Mouse (Mus musculus): ENCODE data around the gene Anln. TPM values are rescaled to one million over a fixed set of nuclear protein-coding genes. Genes with fewer than 3 reads are reported as not detected.
A peak's percentile ranks its signal among the peaks of the same experiment; 100 is the strongest.

The Anln gene
- polyA plus RNA-seq, 2 experiments = 35.4 to 40.4 TPM

DNA sequence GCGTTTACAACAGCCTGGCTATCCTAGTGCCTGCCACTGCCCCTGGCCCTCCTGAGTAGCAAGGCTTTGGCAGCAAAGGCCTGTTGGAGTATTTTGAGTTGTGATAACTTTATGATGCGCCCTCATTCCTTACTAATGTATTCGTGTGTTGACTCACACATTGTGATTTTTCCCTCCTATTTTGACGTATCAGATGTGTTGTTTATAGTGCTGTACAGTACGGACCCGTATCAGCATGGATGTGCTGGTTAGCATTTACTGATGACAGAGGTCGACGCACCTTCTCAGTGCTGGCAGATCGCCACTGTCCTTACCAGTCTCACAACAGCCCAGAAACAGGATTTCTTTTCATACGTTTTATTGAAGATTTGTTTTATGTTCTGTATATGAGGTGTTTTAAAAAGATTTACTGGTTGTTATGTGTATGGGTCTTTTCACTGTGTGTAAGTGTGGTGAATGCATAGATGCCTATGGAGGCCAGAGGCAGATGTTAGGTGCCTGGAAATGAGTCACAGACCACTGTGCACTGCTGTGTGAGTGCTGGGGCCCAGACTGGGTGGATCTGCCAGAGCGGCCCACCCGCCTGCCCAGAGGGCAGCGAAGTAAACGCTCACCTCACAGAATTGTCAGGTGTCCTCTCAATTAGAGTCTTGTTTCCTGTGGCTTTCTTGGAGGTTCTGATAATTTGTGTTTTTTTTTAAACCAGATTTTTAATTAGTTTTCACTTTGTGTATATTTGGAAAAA, 39.9 kb upstream of the Anln start:
- Histone ChIP-seq H3K4me1 (ENCODE audit: control insufficient read depth, insufficient read depth, low read length) (peaks cover 17% of the 10 kb centered on the region), H3K4me3 (replicated peaks; ENCODE audit: low read length) (no peak overlapping the region), H3K36me3 (ENCODE audit: control insufficient read depth, insufficient read depth, low read length) (no peaks in the 10 kb centered on the region; the same call in 1 of the 2 replicates), H3K27ac (replicated peaks; ENCODE audit: low read depth, low read length) (no peak overlapping the region), H3K27me3 (ENCODE audit: control insufficient read depth, insufficient read depth, low read length) (no peaks in the 10 kb centered on the region), H3K4me2 (replicated peaks; ENCODE audit: low read depth, low read length, severe bottlenecking) (no peak overlapping the region), H3K9ac (ENCODE audit: low read depth, low read length, severe bottlenecking) (no peak overlapping the region), H3K9me3 (ENCODE audit: control insufficient read depth, low read length) (no peaks in the 10 kb centered on the region)
- 42% methylated on average over 14 of the region's 14 CpGs for WGBS
- ATAC-seq (ENCODE audit: low FRiP score, low read depth) (no peak), DNase-seq (ENCODE audit: low spot score) (peak; percentile 25)
- TF ChIP-seq POLR2A (IDR thresholded peaks at IDR 0.05; ENCODE audit: borderline replicate concordance, extremely low read depth, insufficient read depth, insufficient read length) = no peak

DNA sequence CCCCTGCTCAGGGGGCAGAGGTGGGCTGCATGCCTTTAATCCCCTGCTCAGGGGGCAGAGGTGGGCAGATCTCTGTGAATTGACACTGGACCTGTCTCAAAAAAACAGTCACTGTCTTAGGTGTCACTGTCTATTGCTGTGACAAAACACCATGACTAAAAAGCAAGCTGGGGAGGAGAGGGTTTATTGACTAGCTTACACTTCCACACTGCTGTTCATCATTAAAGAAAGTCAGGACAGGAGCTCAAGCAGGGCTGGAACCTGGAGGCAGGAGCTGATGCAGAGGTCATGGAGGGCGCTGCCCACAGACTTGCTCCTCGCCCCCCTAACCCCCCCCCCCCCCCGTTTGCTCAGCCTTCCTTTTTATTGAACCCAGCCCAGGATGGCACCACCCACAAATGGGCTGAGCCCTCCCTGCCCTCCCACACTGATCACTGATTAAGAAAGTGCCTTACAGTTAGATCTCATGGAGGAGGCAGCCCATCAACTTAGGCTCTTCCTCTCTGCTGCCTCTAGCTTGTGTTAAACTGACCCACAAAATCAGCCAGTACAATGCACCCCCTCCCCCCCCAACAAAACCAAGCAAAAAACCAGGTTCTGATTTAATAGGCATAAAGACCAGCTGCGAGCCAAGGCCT, 39.2 kb upstream of the Anln start:
- H3K9ac ChIP-seq (ENCODE audit: low read depth, low read length, severe bottlenecking) = no peak overlapping the region
- H3K4me3 ChIP-seq (replicated peaks; ENCODE audit: low read length) = no peak overlapping the region
- H3K36me3 ChIP-seq (ENCODE audit: control insufficient read depth, insufficient read depth, low read length) = no peaks in the 10 kb centered on the region; the same call in 1 of the 2 replicates
- peaks cover 17% of the 10 kb centered on the region for H3K4me1 ChIP-seq (ENCODE audit: control insufficient read depth, insufficient read depth, low read length)
- H3K9me3 ChIP-seq (ENCODE audit: control insufficient read depth, low read length) = no peaks in the 10 kb centered on the region
- H3K4me2 ChIP-seq (replicated peaks; ENCODE audit: low read depth, low read length, severe bottlenecking) = no peak overlapping the region
- no peak for TF ChIP-seq POLR2A (IDR thresholded peaks at IDR 0.05; ENCODE audit: borderline replicate concordance, extremely low read depth, insufficient read depth, insufficient read length)
- DNase-seq (ENCODE audit: low spot score) = no peak
- no peak overlapping the region for H3K27ac ChIP-seq (replicated peaks; ENCODE audit: low read depth, low read length)
- H3K27me3 ChIP-seq (ENCODE audit: control insufficient read depth, insufficient read depth, low read length) = no peaks in the 10 kb centered on the region
- 29% methylated on average over 3 of the region's 4 CpGs for WGBS
- ATAC-seq (ENCODE audit: low FRiP score, low read depth) = no peak

DNA sequence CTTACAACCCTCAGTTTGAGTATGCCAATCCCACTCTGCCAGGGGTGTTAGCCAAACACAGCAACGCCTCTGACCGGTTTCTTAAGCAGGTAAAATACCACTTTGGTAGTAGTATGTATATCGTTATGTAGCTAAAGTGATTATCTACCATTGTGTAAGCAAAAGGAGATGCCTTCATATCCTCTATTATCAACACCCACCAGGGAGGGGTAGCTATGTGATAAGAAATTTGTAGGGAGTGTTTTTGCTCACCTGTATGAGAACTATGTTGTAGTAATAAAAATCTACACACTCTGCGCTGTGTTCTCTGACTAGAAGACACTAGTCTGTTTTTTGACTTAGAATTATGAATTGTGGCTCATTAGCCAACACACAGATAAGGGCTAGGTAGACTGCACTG, 35.7 kb upstream of the Anln start:
- DNase-seq (ENCODE audit: low spot score) (no peak), ATAC-seq (ENCODE audit: low FRiP score, low read depth) (no peak)
- H3K4me3 ChIP-seq (replicated peaks; ENCODE audit: low read length) = no peak overlapping the region
- no peak overlapping the region for H3K9ac ChIP-seq (ENCODE audit: low read depth, low read length, severe bottlenecking)
- 91% methylated on average over 4 of the region's 4 CpGs for WGBS
- no peak overlapping the region for H3K4me2 ChIP-seq (replicated peaks; ENCODE audit: low read depth, low read length, severe bottlenecking)
- H3K36me3 ChIP-seq (ENCODE audit: control insufficient read depth, insufficient read depth, low read length) = no peaks in the 10 kb centered on the region; the same call in 1 of the 2 replicates
- no peak overlapping the region for H3K27ac ChIP-seq (replicated peaks; ENCODE audit: low read depth, low read length)
- H3K9me3 ChIP-seq (ENCODE audit: control insufficient read depth, low read length) = no peaks in the 10 kb centered on the region
- TF ChIP-seq POLR2A (IDR thresholded peaks at IDR 0.05; ENCODE audit: borderline replicate concordance, extremely low read depth, insufficient read depth, insufficient read length) = no peak
- H3K27me3 ChIP-seq (ENCODE audit: control insufficient read depth, insufficient read depth, low read length) = no peaks in the 10 kb centered on the region
- peaks cover 14% of the 10 kb centered on the region for H3K4me1 ChIP-seq (ENCODE audit: control insufficient read depth, insufficient read depth, low read length)

DNA sequence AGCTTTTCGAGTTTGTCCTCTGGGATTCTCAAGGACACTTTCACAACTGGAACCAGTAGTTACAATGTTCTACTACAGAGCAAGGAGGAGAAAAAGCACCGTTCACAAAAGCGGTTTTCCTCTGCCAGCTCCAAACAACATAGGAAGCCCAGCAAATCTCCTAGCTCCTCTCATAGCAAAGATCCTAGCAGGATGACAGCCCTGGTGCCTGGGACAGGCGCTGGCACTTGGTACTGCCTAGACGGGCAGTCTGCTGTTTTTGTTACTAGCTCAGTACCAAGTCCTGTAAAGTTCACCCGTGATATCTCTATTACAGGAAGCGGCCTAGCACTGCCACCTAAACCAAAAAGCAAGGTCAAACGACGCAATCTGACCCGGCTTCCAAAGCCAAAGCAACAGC, 35.2 kb upstream of the Anln start:
- no peak for ATAC-seq (ENCODE audit: low FRiP score, low read depth)
- H3K27ac ChIP-seq (replicated peaks; ENCODE audit: low read depth, low read length) = no peak overlapping the region
- WGBS = 78% methylated on average over 10 of the region's 10 CpGs
- no peak overlapping the region for H3K4me2 ChIP-seq (replicated peaks; ENCODE audit: low read depth, low read length, severe bottlenecking)
- no peaks in the 10 kb centered on the region for H3K9me3 ChIP-seq (ENCODE audit: control insufficient read depth, low read length)
- DNase-seq (ENCODE audit: low spot score) = no peak
- peaks cover 9% of the 10 kb centered on the region for H3K4me1 ChIP-seq (ENCODE audit: control insufficient read depth, insufficient read depth, low read length)
- no peaks in the 10 kb centered on the region for H3K27me3 ChIP-seq (ENCODE audit: control insufficient read depth, insufficient read depth, low read length)
- H3K9ac ChIP-seq (ENCODE audit: low read depth, low read length, severe bottlenecking) = no peak overlapping the region
- H3K36me3 ChIP-seq (ENCODE audit: control insufficient read depth, insufficient read depth, low read length) = no peaks in the 10 kb centered on the region; the same call in 1 of the 2 replicates
- no peak overlapping the region for H3K4me3 ChIP-seq (replicated peaks; ENCODE audit: low read length)
- TF ChIP-seq POLR2A (IDR thresholded peaks at IDR 0.05; ENCODE audit: borderline replicate concordance, extremely low read depth, insufficient read depth, insufficient read length) = no peak

DNA sequence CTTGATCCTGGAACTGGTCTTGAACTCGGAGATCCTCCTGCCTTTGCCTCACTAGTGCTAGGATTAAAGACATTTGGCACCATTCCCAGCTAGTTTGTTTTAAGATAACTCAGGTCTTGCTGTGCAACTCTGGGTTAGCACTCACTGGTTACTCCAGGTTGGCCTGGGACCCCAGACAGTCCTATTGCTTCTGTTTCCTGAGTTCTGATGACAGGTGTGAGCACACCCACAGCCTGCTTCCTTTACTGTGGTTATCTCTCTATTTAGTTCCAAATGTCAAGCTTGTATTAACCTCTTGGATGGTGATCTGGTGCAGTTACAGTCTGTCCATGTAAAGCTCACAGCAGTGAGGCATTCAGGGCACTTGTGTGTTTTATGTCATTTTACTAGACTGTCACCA, 34.5 kb upstream of the Anln start:
- no peak overlapping the region for H3K9ac ChIP-seq (ENCODE audit: low read depth, low read length, severe bottlenecking)
- DNase-seq (ENCODE audit: low spot score) = no peak
- H3K4me3 ChIP-seq (replicated peaks; ENCODE audit: low read length) = no peak overlapping the region
- H3K4me1 ChIP-seq (ENCODE audit: control insufficient read depth, insufficient read depth, low read length) = peaks cover 3% of the 10 kb centered on the region; the same call in 1 of the 2 replicates
- no peak for TF ChIP-seq POLR2A (IDR thresholded peaks at IDR 0.05; ENCODE audit: borderline replicate concordance, extremely low read depth, insufficient read depth, insufficient read length)
- H3K36me3 ChIP-seq (ENCODE audit: control insufficient read depth, insufficient read depth, low read length) = no peaks in the 10 kb centered on the region; the same call in 1 of the 2 replicates
- 62% methylated on average over 1 of the region's 1 CpGs for WGBS
- no peak for ATAC-seq (ENCODE audit: low FRiP score, low read depth)
- H3K4me2 ChIP-seq (replicated peaks; ENCODE audit: low read depth, low read length, severe bottlenecking) = no peak overlapping the region
- H3K9me3 ChIP-seq (ENCODE audit: control insufficient read depth, low read length) = no peaks in the 10 kb centered on the region
- H3K27me3 ChIP-seq (ENCODE audit: control insufficient read depth, insufficient read depth, low read length) = no peaks in the 10 kb centered on the region
- no peak overlapping the region for H3K27ac ChIP-seq (replicated peaks; ENCODE audit: low read depth, low read length)

Measured in limb, embryonic 14.5 days (tissue).